Mouse (Mus musculus) kidney, embryonic 15.5 days (tissue): ENCODE data around the gene Klhl26. TPM values are rescaled to one million over a fixed set of nuclear protein-coding genes. Genes with fewer than 3 reads are reported as not detected.

ENCODE experiments used
- ATAC-seq: fragments of 200-750 bp; cut with Nextera tagmentation; replicated peaks from 2 replicates; pipeline ENCODE4 v1.8.0; 2017; ENCODE audit warnings: moderate TSS enrichment; ENCODE audit not compliant: low FRiP score
- H3K27ac ChIP-seq: fragments of 300-500 bp; sonication (generic); 2 replicates; pipeline ENCODE4 v1.5.1; 2015; ENCODE audit warnings: mild to moderate bottlenecking, inconsistent platforms
- H3K27me3 ChIP-seq: fragments of 300-500 bp; sonication (generic); 2 replicates; pipeline ENCODE4 v1.6.1; 2015; ENCODE audit warnings: inconsistent platforms
- H3K36me3 ChIP-seq: fragments of 300-500 bp; sonication (generic); 2 replicates; pipeline ENCODE4 v1.6.1; 2015; ENCODE audit warnings: inconsistent platforms
- H3K4me1 ChIP-seq: fragments of 300-500 bp; sonication (generic); 2 replicates; pipeline ENCODE4 v1.6.1; 2015; ENCODE audit warnings: inconsistent platforms
- H3K4me2 ChIP-seq: fragments of 300-500 bp; sonication (generic); 2 replicates; pipeline ENCODE4 v1.6.1; 2015; ENCODE audit warnings: moderate library complexity, mild to moderate bottlenecking, inconsistent platforms
- H3K4me3 ChIP-seq: fragments of 300-500 bp; sonication (generic); replicated peaks from 2 replicates; pipeline ENCODE4 v1.5.1; 2015; ENCODE audit warnings: mild to moderate bottlenecking, inconsistent platforms
- H3K9ac ChIP-seq: fragments of 300-500 bp; sonication (generic); 2 replicates; pipeline ENCODE4 v1.6.1; 2015; ENCODE audit warnings: mild to moderate bottlenecking, inconsistent platforms
- H3K9me3 ChIP-seq: fragments of 300-500 bp; sonication (generic); replicated peaks from 2 replicates; pipeline ENCODE4 v1.6.1; 2016; ENCODE audit warnings: inconsistent platforms
- WGBS: fragments of 180-500 bp; shearing (Covaris S2); methylation state at CpG from one replicate; pipeline ENCODE4 v1.1.7; 2015; ENCODE audit warnings: mixed read lengths; 5-methylcytosine and 5-hydroxymethylcytosine counted together
- polyA plus RNA-seq: library from polyadenylated mRNA; unstranded; fragments of >200 nt; fragmentation: Nextera tagmentation; extraction: Ambion mirVana; gene quantifications from 2 replicates; pipeline ENCODE4 v1.2.1, GENCODE M21; 2015

Gene Klhl26
- polyA plus RNA-seq, 1 experiment from 2014 or later, result 23.5 TPM

GRCm38 (mm10) chr8:70467229-70467725, 9.5 kb downstream of the Klhl26 start:
- H3K9me3 ChIP-seq, result no peaks in the 10 kb centered on the region
- H3K4me3 ChIP-seq, result no peak overlapping the region
- ATAC-seq, result no peak
- no peaks in the 10 kb centered on the region for H3K27me3 ChIP-seq
- WGBS, result 49% methylated on average over 5 of the region's 5 CpGs
- no peak overlapping the region for H3K27ac ChIP-seq
- H3K9ac ChIP-seq, result no peak overlapping the region
- H3K36me3 ChIP-seq, result 0 out of 2 replicates have a peak, but pooled peaks cover 9% of the 10 kb centered on the region
- H3K4me2 ChIP-seq, result no peak overlapping the region
- peaks cover 30% of the 10 kb centered on the region for H3K4me1 ChIP-seq

- Histone ChIP-seq H3K36me3 (0 out of 2 replicates have a peak, but pooled peaks cover 9% of the 10 kb centered on the region), H3K27ac (no peak overlapping the region), H3K4me1 (peaks cover 30% of the 10 kb centered on the region), H3K4me2 (no peak overlapping the region), H3K4me3 (no peak overlapping the region), H3K9me3 (no peaks in the 10 kb centered on the region), H3K9ac (no peak overlapping the region), H3K27me3 (no peaks in the 10 kb centered on the region)
- ATAC-seq, result no peak
- WGBS, result 50% methylated on average over 11 of the region's 11 CpGs
These were observed 10.0 kb downstream of the Klhl26 start for GRCm38 (mm10) chr8:70466771-70467170.

GRCm38 (mm10) chr8:70466305-70466704, 10.5 kb downstream of the Klhl26 start:
- ATAC-seq, result no peak
- H3K4me2 ChIP-seq, result no peak overlapping the region
- no peaks in the 10 kb centered on the region for H3K9me3 ChIP-seq
- peaks cover 30% of the 10 kb centered on the region for H3K4me1 ChIP-seq
- H3K36me3 ChIP-seq, result 0 out of 2 replicates have a peak, but pooled peaks cover 9% of the 10 kb centered on the region
- no peak overlapping the region for H3K27ac ChIP-seq
- H3K9ac ChIP-seq, result no peak overlapping the region
- H3K27me3 ChIP-seq, result no peaks in the 10 kb centered on the region
- WGBS, result 80% methylated on average over 4 of the region's 4 CpGs
- no peak overlapping the region for H3K4me3 ChIP-seq

GRCm38 (mm10) chr8:70465701-70466100, 11.1 kb downstream of the Klhl26 start:
- no peak for ATAC-seq
- 96% methylated on average over 4 of the region's 4 CpGs for WGBS
- H3K4me1 ChIP-seq, result peaks cover 30% of the 10 kb centered on the region
- H3K9me3 ChIP-seq, result no peaks in the 10 kb centered on the region
- H3K36me3 ChIP-seq, result 0 out of 2 replicates have a peak, but pooled peaks cover 9% of the 10 kb centered on the region
- H3K4me3 ChIP-seq, result no peak overlapping the region
- H3K9ac ChIP-seq, result no peak overlapping the region
- H3K4me2 ChIP-seq, result no peak overlapping the region
- H3K27me3 ChIP-seq, result no peaks in the 10 kb centered on the region
- no peak overlapping the region for H3K27ac ChIP-seq

- Histone ChIP-seq H3K4me3 (no peak overlapping the region), H3K36me3 (0 out of 2 replicates have a peak, but pooled peaks cover 7% of the 10 kb centered on the region), H3K27me3 (no peaks in the 10 kb centered on the region), H3K9ac (no peak overlapping the region), H3K27ac (no peak overlapping the region), H3K9me3 (no peaks in the 10 kb centered on the region), H3K4me1 (peaks cover 22% of the 10 kb centered on the region), H3K4me2 (no peak overlapping the region)
- 93% methylated on average over 6 of the region's 6 CpGs for WGBS
- no peak for ATAC-seq
These were observed 12.6 kb downstream of the Klhl26 start for GRCm38 (mm10) chr8:70464162-70464561.

- H3K4me3 ChIP-seq, result no peak overlapping the region
- H3K9ac ChIP-seq, result no peak overlapping the region
- H3K27me3 ChIP-seq, result no peaks in the 10 kb centered on the region
- no peak for ATAC-seq
- 81% methylated on average over 4 of the region's 4 CpGs for WGBS
- H3K4me2 ChIP-seq, result no peak overlapping the region
- H3K4me1 ChIP-seq, result peaks cover 22% of the 10 kb centered on the region
- H3K27ac ChIP-seq, result no peak overlapping the region
- H3K36me3 ChIP-seq, result 0 out of 2 replicates have a peak, but pooled peaks cover 7% of the 10 kb centered on the region
- no peaks in the 10 kb centered on the region for H3K9me3 ChIP-seq
These were observed 13.5 kb downstream of the Klhl26 start for GRCm38 (mm10) chr8:70463306-70463705.

- WGBS, result 73% methylated on average over 8 of the region's 8 CpGs
- Histone ChIP-seq H3K27ac (no peak overlapping the region), H3K4me3 (no peak overlapping the region), H3K4me1 (peaks cover 16% of the 10 kb centered on the region), H3K27me3 (no peaks in the 10 kb centered on the region), H3K9me3 (no peaks in the 10 kb centered on the region), H3K9ac (no peak overlapping the region), H3K4me2 (no peak overlapping the region), H3K36me3 (0 out of 2 replicates have a peak, but pooled peaks cover 7% of the 10 kb centered on the region)
- ATAC-seq, result no peak
These were observed 14.3 kb downstream of the Klhl26 start for GRCm38 (mm10) chr8:70462516-70462813.

GRCm38 (mm10) chr8:70461765-70462515, 14.8 kb downstream of the Klhl26 start:
- no peak for ATAC-seq
- 85% methylated on average over 16 of the region's 16 CpGs for WGBS

GRCm38 (mm10) chr8:70460606-70461005, 16.2 kb downstream of the Klhl26 start:
- Histone ChIP-seq H3K4me3 (no peak overlapping the region), H3K27ac (no peak overlapping the region), H3K9me3 (no peaks in the 10 kb centered on the region), H3K27me3 (no peaks in the 10 kb centered on the region), H3K4me1 (no peaks in the 10 kb centered on the region), H3K4me2 (no peak overlapping the region), H3K36me3 (0 out of 2 replicates have a peak, but pooled peaks cover under 1% of the 10 kb centered on the region), H3K9ac (no peak overlapping the region)
- WGBS, result 80% methylated on average over 9 of the region's 9 CpGs
- ATAC-seq, result no peak

More at GRCm38 (mm10) chr8:70461765-70462515, 14.8 kb downstream of the Klhl26 start:
- Histone ChIP-seq H3K27me3 (no peaks in the 10 kb centered on the region), H3K4me1 (peaks cover 11% of the 10 kb centered on the region), H3K9me3 (no peaks in the 10 kb centered on the region), H3K4me2 (no peak overlapping the region), H3K9ac (no peak overlapping the region), H3K27ac (no peak overlapping the region), H3K36me3 (0 out of 2 replicates have a peak, but pooled peaks cover 7% of the 10 kb centered on the region), H3K4me3 (no peak overlapping the region)

GRCm38 (mm10) chr8:70460199-70460598, 16.6 kb downstream of the Klhl26 start:
- Histone ChIP-seq H3K4me1 (no peaks in the 10 kb centered on the region), H3K36me3 (no peaks in the 10 kb centered on the region), H3K4me2 (no peak overlapping the region), H3K27me3 (no peaks in the 10 kb centered on the region), H3K9me3 (no peaks in the 10 kb centered on the region), H3K4me3 (no peak overlapping the region), H3K27ac (no peak overlapping the region), H3K9ac (no peak overlapping the region)
- ATAC-seq, result no peak
- 92% methylated on average over 5 of the region's 5 CpGs for WGBS

- Histone ChIP-seq H3K27me3 (no peaks in the 10 kb centered on the region), H3K4me3 (no peak overlapping the region), H3K27ac (no peak overlapping the region), H3K4me1 (no peaks in the 10 kb centered on the region), H3K4me2 (no peak overlapping the region), H3K36me3 (no peaks in the 10 kb centered on the region), H3K9ac (no peak overlapping the region), H3K9me3 (no peaks in the 10 kb centered on the region)
- ATAC-seq, result no peak
- WGBS, result 94% methylated on average over 2 of the region's 2 CpGs
These were observed 17.1 kb downstream of the Klhl26 start for GRCm38 (mm10) chr8:70459636-70460035.

GRCm38 (mm10) chr8:70458462-70458861, 18.3 kb downstream of the Klhl26 start:
- 88% methylated on average over 3 of the region's 3 CpGs for WGBS
- Histone ChIP-seq H3K4me1 (no peaks in the 10 kb centered on the region), H3K9me3 (no peaks in the 10 kb centered on the region), H3K27ac (no peak overlapping the region), H3K4me2 (no peak overlapping the region), H3K4me3 (no peak overlapping the region), H3K27me3 (no peaks in the 10 kb centered on the region), H3K36me3 (no peaks in the 10 kb centered on the region), H3K9ac (no peak overlapping the region)
- no peak for ATAC-seq
